Mouse (Mus musculus) lung, adult 2 months (tissue): ENCODE results near the gene Dab1. TPM values are rescaled to one million over a fixed set of nuclear protein-coding genes. Genes with fewer than 3 reads are reported as not detected.

Experiments
- DNase-seq: peaks from one replicate; pipeline ENCODE4 v3.0.0; 2022
- H3K4me1 ChIP-seq: fragments of 200-500 bp; 2 replicates; pipeline ENCODE4 v1.6.1; 2011; ENCODE audit warnings: low read length; ENCODE audit not compliant: control insufficient read depth, insufficient read depth
- H3K4me3 ChIP-seq: fragments of 200-500 bp; replicated peaks from 2 replicates; pipeline ENCODE3; 2011; ENCODE audit warnings: low read depth, mild to moderate bottlenecking, control low read depth, low read length; ENCODE audit errors: extremely low read depth
- CTCF ChIP-seq: fragments of 200-500 bp; IDR thresholded peaks from 2 replicates; pipeline ENCODE4 v1.5.1; 2011; ENCODE audit warnings: mild to moderate bottlenecking, low read length, control low read depth; ENCODE audit not compliant: insufficient read depth
- POLR2A ChIP-seq: fragments of 200-500 bp; IDR thresholded peaks from 2 replicates; pipeline ENCODE4 v1.6.1; 2011; ENCODE audit warnings: low read depth, mild to moderate bottlenecking, control low read depth, low read length, borderline replicate concordance; ENCODE audit errors: extremely low read depth
- WGBS: fragments of 180-500 bp; shearing (Covaris S2); methylation state at CpG from one replicate; pipeline ENCODE4 v1.1.7; 2018; 5-methylcytosine and 5-hydroxymethylcytosine counted together
- polyA plus RNA-seq: library from polyadenylated mRNA; depleted of rRNA; stranded (reverse); fragments of >200 nt; gene quantifications from 2 replicates; pipeline ENCODE4 v1.2.3, GENCODE M21; 2012

Dab1 gene
- polyA plus RNA-seq, 1 experiment, result 0.28 TPM

DNA sequence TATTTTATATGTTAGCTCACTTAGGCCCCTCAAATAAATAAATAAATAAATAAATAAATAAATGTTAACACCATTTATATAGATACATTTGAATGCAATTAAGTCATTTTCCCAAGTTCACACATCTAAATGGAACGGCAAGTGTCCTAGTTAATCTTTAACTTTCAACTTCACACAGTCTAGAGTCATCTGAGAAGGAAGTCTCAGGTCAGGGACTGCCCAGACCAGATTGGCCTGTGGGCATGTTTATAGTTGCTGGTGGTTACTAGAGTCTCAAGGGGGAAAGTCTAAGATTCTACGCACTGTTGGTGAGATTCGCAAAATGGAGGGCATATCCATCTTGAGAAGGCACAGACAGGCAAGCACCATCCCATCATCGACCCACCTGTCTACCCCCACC, 96.4 kb downstream of the Dab1 start:
- Histone ChIP-seq H3K4me1 (no peaks in the 10 kb centered on the region), H3K4me3 (no peak overlapping the region)
- 75% methylated on average over 4 of the region's 4 CpGs for WGBS
- no peak for TF ChIP-seq POLR2A
- no peak for TF ChIP-seq CTCF
- no peak for DNase-seq

DNA sequence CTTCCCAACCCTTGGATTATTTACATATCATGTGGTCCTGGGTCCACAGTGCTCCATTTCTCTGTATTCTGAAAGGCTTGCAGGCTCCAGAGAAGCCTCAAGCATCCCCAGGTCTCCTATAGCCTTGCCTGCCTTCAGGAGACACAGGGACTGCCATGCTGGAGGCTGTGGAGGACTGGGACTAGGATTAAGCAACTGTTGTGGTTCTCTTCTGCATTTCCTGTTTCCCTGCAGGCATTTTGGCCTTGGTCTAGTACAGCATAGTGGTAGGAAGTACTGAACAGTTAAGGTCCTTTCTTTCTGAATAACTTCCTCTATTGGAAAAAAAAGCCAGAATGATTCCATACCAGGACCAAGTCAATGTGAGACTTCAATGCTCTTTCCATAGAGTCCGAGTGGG, 103.6 kb downstream of the Dab1 start:
- Histone ChIP-seq H3K4me3 (no peak overlapping the region), H3K4me1 (no peaks in the 10 kb centered on the region)
- 81% methylated on average over 1 of the region's 1 CpGs for WGBS
- DNase-seq, result no peak
- TF ChIP-seq POLR2A (no peak), CTCF (no peak)

DNA sequence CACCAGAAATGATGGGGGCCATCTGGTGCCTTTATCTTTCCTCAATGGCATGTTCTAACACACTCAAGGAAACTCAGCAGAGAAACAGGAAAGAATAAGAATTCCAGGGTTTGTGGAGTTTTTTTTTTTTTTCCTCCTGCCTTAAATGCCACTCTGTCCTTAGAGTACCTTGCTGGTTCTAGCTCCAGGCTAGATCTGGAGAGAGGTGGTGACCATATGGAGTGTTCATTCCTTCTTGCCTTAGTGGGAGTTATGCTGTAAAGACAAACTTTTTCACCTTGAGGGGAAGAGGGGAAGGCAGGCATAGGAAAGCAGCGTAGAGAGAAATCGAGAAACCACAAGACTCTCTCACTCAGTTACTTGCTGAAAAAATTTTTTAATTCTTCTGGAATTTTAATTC, 107.3 kb downstream of the Dab1 start:
- TF ChIP-seq CTCF (no peak), POLR2A (no peak)
- WGBS, result 76% methylated on average over 2 of the region's 2 CpGs
- Histone ChIP-seq H3K4me1 (no peaks in the 10 kb centered on the region), H3K4me3 (no peak overlapping the region)
- no peak for DNase-seq

DNA sequence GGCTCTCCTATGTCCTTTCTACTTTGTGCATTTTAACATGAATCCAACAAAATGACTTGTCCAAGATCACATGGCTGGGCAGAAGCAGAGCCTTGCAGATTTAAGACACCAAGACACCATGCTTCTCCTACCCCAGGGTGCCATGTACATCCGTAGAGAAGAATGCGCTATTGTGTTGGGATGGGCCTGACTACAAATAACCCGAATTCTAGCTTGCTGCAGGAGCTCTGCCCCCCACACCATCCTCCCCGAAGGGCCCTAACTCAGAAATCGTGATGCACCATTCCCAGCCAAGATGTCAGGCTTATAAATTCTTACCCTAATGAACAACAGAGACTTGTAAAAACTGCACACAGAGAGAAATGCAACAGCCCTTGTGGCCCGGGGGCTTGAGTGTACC, 118.0 kb downstream of the Dab1 start:
- TF ChIP-seq CTCF (no peak), POLR2A (no peak)
- H3K4me3 ChIP-seq, result no peak overlapping the region
- no peak for DNase-seq
- WGBS, result 73% methylated on average over 6 of the region's 6 CpGs
- no peaks in the 10 kb centered on the region for H3K4me1 ChIP-seq

DNA sequence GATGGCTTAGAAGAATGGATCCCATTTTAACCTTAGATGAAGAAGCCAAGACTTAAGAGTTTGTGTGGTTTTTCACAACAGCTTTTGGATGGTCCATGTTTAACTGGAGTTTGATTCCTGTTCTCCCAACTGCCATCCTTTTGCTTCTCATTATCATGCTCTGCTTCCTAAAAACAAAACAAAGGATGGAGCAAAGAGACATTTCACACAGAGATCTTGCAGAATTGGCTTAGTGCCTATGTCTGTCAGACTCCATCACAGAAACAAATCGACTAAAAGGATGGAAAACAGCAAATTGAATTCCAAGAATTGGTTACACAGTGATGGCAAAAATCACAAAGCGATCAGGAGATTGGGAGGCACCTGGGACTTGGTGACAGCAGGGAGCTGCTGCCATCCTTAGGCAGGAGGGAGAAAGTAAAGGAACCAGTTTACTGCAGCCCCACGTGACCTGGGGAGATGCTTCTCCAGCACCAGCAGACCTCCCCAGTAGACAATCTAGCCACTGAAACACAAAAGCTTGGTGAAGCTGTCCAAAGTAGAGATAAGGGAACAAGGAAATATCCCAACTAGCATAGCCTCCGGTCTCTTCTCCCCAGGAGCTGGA, 132.2 kb downstream of the Dab1 start:
- no peak for TF ChIP-seq POLR2A
- TF ChIP-seq CTCF, result no peak
- no peak overlapping the region for H3K4me3 ChIP-seq
- H3K4me1 ChIP-seq, result no peaks in the 10 kb centered on the region
- 60% methylated on average over 4 of the region's 4 CpGs for WGBS
- no peak for DNase-seq

DNA sequence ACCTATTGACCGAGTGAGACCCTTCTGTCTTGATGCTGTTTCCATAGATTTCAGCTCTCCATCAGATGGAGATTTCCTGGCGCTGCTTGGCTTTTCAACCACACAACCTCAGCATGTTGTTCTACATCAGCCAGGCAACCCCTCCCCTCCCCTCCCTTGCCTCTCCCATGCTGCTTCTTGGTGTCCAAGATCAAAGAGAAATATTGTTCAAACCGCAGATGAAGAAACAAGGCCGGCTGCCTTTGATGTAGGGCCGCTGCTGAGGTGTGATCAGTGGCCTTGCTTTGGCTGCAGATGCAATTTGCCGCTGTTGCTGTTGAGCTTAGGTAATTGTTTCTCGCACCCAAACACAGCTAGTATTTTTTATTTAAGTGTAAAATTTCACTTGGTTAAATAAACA, 135.4 kb downstream of the Dab1 start:
- no peak for TF ChIP-seq CTCF
- TF ChIP-seq POLR2A, result no peak
- DNase-seq, result no peak
- WGBS, result 56% methylated on average over 7 of the region's 7 CpGs
- Histone ChIP-seq H3K4me3 (no peak overlapping the region), H3K4me1 (no peaks in the 10 kb centered on the region)

DNA sequence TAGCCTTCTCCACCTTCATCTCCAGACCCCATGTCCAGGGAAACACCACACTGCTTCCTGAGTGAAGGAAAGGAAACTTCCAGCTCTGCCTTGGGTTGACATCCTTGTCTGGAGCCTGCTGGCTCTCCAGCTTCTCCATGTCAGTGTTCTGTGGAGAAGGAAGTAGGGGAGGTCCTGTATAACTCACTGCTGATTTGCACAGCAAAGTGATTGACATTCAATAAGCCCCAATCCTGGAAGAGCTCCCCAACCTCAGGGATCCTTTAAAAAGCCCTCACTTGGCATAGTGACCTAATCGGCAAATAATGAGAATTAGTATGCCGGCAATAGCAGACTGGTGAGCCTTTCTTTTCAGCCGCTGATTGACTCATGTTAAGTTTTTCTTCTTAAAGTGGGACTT, 138.1 kb downstream of the Dab1 start:
- DNase-seq, result no peak

DNA sequence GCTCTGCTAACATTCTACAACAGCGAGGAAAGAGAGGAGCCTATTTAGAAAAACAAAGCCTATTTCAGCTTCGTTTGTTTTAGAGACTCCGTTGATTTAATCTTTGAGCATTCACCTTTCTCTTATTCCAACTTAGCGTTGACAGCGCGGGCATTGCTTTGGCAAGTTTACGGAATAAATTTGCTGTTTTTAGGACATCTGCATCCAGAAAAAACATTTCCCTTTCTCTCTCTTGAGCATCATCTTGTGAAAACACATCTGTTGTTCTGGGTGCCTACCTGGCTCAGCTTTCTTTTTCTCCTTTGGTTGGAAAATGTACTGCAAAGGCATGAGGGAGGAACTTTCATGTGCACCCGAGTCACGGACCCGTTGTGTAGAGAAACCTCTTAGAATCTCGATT, 143.3 kb downstream of the Dab1 start:
- 83% methylated on average over 11 of the region's 11 CpGs for WGBS
- no peaks in the 10 kb centered on the region for H3K4me1 ChIP-seq
- H3K4me3 ChIP-seq, result no peak overlapping the region
- TF ChIP-seq POLR2A (no peak), CTCF (no peak)
- no peak for DNase-seq

More for the DNA sequence above, 138.1 kb downstream of the Dab1 start:
- H3K4me3 ChIP-seq, result no peak overlapping the region
- TF ChIP-seq POLR2A (no peak), CTCF (no peak)
- no peaks in the 10 kb centered on the region for H3K4me1 ChIP-seq
- WGBS, result 71% methylated on average over 3 of the region's 3 CpGs

DNA sequence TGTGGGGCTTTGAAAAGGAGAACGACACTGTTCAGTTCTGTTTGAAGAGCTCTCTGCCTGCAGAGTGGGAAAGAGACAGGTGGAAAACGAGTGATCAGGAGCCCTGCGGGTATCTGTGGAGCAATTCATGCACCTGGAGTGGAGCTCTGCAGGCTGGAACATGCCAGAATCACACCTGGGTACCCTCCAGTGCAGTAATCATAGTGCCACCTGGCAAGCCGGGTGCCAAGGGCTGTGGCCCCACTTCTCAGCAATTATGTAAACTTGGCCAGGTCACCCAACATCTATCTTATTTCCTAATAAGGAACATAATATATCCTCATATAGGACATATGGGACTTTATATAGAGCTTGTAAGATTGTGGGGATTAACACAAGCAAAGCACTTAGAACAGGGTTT, 156.6 kb downstream of the Dab1 start:
- WGBS, result 56% methylated on average over 4 of the region's 4 CpGs
- TF ChIP-seq CTCF (no peak), POLR2A (no peak)
- no peak for DNase-seq
- Histone ChIP-seq H3K4me1 (no peaks in the 10 kb centered on the region), H3K4me3 (no peak overlapping the region)

DNA sequence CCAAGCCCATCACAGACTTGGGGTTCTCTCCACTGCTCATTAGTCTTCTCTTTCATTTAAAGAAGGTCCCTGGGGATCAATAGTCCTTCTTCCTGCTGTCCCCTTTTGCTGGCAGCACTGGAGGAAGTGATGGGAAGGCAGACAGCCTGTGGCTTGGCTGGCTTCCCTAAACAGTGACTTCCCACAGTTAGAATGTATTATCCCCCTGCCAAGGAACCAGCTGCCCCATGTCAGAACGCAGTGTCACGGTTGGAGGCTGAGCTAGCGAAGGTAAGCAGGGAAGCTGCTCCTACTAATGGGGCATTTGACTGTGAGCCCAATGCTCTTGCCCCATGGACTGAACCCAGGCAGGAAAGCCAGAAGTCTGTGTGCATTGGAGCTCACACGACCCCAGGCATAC, 162.2 kb downstream of the Dab1 start:
- TF ChIP-seq CTCF (no peak), POLR2A (no peak)
- no peaks in the 10 kb centered on the region; the same call in 1 of the 2 replicates for H3K4me1 ChIP-seq
- 45% methylated on average over 4 of the region's 4 CpGs for WGBS
- no peak overlapping the region for H3K4me3 ChIP-seq
- DNase-seq, result peak; percentile 31
